Mouse (Mus musculus): ENCODE data around the gene Dock6. TPM values are rescaled to one million over a fixed set of nuclear protein-coding genes. Genes with fewer than 3 reads are reported as not detected.
"Not testable (repeated sequence)": the region's sequence is repeated elsewhere in the genome, so short reads cannot be mapped to it uniquely, and the experiment has no call there.

Gene Dock6
- total RNA-seq, 2 experiments from 2014 or later: 32.6 to 34.5 TPM

- DNase-seq (ENCODE audit: low spot score in 2 of 2): no peak
Measured at GRCm38 (mm10) chr9:21816716-21817305, 35.6 kb downstream of the Dock6 start.

- DNase-seq (ENCODE audit: low spot score in 2 of 2): no peak
Measured at GRCm38 (mm10) chr9:21811170-21811569, 41.3 kb downstream of the Dock6 start.

- DNase-seq (ENCODE audit: low spot score in 2 of 2): no peak
Measured at GRCm38 (mm10) chr9:21808561-21808960, 43.9 kb downstream of the Dock6 start.

GRCm38 (mm10) chr9:21806976-21807375 lies 45.5 kb downstream of the Dock6 start:
- no peak for DNase-seq (ENCODE audit: low spot score in 2 of 2)

GRCm38 (mm10) chr9:21806363-21806762 lies 46.1 kb downstream of the Dock6 start:
- no peak for DNase-seq (ENCODE audit: low spot score in 2 of 2)

- peak; percentile 83 to 85 for DNase-seq (ENCODE audit: low spot score in 2 of 2)
Measured at GRCm38 (mm10) chr9:21803986-21804644, 48.3 kb downstream of the Dock6 start.

GRCm38 (mm10) chr9:21801591-21801990 lies 50.8 kb downstream of the Dock6 start:
- DNase-seq (ENCODE audit: low spot score in 2 of 2): no peak

- DNase-seq (ENCODE audit: low spot score in 2 of 2): no peak
Measured at GRCm38 (mm10) chr9:21801121-21801520, 51.3 kb downstream of the Dock6 start.

- DNase-seq (ENCODE audit: low spot score in 2 of 2): no peak
Measured at GRCm38 (mm10) chr9:21799010-21799350, 53.5 kb downstream of the Dock6 start.

GRCm38 (mm10) chr9:21798345-21799009 lies 54.0 kb downstream of the Dock6 start, which contains the start of gene Kank2:
Kank2 (minus strand) TSS chr9:21798744.
- peak; percentile 81 to 85 for DNase-seq (ENCODE audit: low spot score in 2 of 2)

GRCm38 (mm10) chr9:21797921-21798344 lies 54.5 kb downstream of the Dock6 start:
- DNase-seq (ENCODE audit: low spot score in 2 of 2): peak in 1 of 2 experiments; percentile 53

- no peak for DNase-seq (ENCODE audit: low spot score in 2 of 2)
Measured at GRCm38 (mm10) chr9:21796919-21797318, 55.5 kb downstream of the Dock6 start.

- DNase-seq (ENCODE audit: low spot score in 2 of 2): no peak
Measured at GRCm38 (mm10) chr9:21796259-21796658, 56.2 kb downstream of the Dock6 start.

GRCm38 (mm10) chr9:21795579-21795978 lies 56.9 kb downstream of the Dock6 start:
- no peak for DNase-seq (ENCODE audit: low spot score in 2 of 2)

GRCm38 (mm10) chr9:21794925-21795324 lies 57.5 kb downstream of the Dock6 start:
- no peak for DNase-seq (ENCODE audit: low spot score in 2 of 2)

GRCm38 (mm10) chr9:21794344-21794834 lies 58.0 kb downstream of the Dock6 start:
- DNase-seq (ENCODE audit: low spot score in 2 of 2): no peak

- DNase-seq (ENCODE audit: low spot score in 2 of 2): not testable (repeated sequence)
Measured at GRCm38 (mm10) chr9:21793507-21793906, 58.9 kb downstream of the Dock6 start.

GRCm38 (mm10) chr9:21792644-21793043 lies 59.8 kb downstream of the Dock6 start:
- DNase-seq (ENCODE audit: low spot score in 2 of 2): peak; percentile 72 to 75

- DNase-seq (ENCODE audit: low spot score in 2 of 2): no peak
Measured at GRCm38 (mm10) chr9:21791861-21792260, 60.6 kb downstream of the Dock6 start.

GRCm38 (mm10) chr9:21788234-21788633 lies 64.2 kb downstream of the Dock6 start:
- DNase-seq (ENCODE audit: low spot score in 2 of 2): no peak

GRCm38 (mm10) chr9:21787654-21788053 lies 64.8 kb downstream of the Dock6 start:
- DNase-seq (ENCODE audit: low spot score in 2 of 2): no peak

- DNase-seq (ENCODE audit: low spot score in 2 of 2): peak; percentile 68 to 73
Measured at GRCm38 (mm10) chr9:21786906-21787305, 65.5 kb downstream of the Dock6 start.
